Comparison of ENCODE assay signal across 13 mouse cellular contexts in the genomic region with DNA sequence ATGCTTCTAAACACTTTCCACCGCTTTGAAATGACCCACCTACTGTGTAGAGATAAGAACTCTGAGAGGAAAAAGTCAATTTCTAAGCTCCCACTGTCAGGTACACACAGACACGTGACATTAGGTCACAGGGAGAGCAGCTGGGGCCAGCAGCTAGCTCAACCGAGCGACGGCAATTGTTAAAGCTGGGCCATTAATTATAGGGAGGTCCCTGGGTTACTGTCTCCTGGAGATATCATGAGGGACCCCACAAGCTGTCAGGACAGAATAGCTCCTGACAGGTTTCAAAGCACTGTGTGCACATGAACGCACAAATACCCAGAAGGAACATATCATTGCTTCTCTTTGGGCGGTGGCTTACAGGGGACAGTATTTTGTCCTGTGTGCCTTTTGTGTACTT.
"Had no signal": no experiment of that assay in that cellular context is flagged by ENCODE, and none has a peak within 500 bp of the region (broad histone marks: within the 10 kb centered on the region; RNA-seq: fewer than 3 reads in every experiment).

No protein-coding gene starts in this region.

- H3K4me3 ChIP-seq: limb, embryonic 13.5 days; midbrain, embryonic 15.5 days had no signal

- H3K27ac ChIP-seq: kidney, postnatal 0 days; limb, embryonic 13.5 days; liver, embryonic 14.5 days; midbrain, embryonic 15.5 days had no signal

- H3K9ac ChIP-seq: limb, embryonic 13.5 days; liver, embryonic 14.5 days; midbrain, embryonic 15.5 days had no signal

- H3K4me2 ChIP-seq: limb, embryonic 13.5 days; midbrain, embryonic 15.5 days had no signal

- H3K4me1 ChIP-seq: limb, embryonic 13.5 days; midbrain, embryonic 15.5 days had no signal

- ATAC-seq: midbrain, embryonic 15.5 days had no signal

- DNase-seq: kidney, adult 11 months; kidney, adult 9 months; kidney, postnatal 36 days; layer of hippocampus, adult 9-11 months; layer of hippocampus, postnatal 36 days; lung, adult 18-20 months; right cerebral cortex, adult 18-20 months; right cerebral cortex, postnatal 25 days; thymus, postnatal 36 days had no signal

- H3K9me3 ChIP-seq: limb, embryonic 13.5 days; midbrain, embryonic 15.5 days had no signal

- H3K27me3 ChIP-seq: limb, embryonic 13.5 days; midbrain, embryonic 15.5 days had no signal
